Mouse (Mus musculus) C2C12 (cell line): Measurements from ENCODE around the gene Canx.

Experiments
- CEBPB ChIP-seq: IDR thresholded peaks from one replicate; pipeline ENCODE4 v1.6.1; 2011; ENCODE audit warnings: low read depth, mild to moderate bottlenecking, control low read depth, moderate library complexity
- CTCF ChIP-seq: IDR thresholded peaks from one replicate; pipeline ENCODE4 v1.5.1; 2011; ENCODE audit not compliant: control insufficient read depth, insufficient read depth, insufficient read length
- MAX ChIP-seq: IDR thresholded peaks from one replicate; pipeline ENCODE4 v1.6.1; 2011; ENCODE audit warnings: mild to moderate bottlenecking, control low read depth
- USF1 ChIP-seq: IDR thresholded peaks from one replicate; pipeline ENCODE4 v1.6.1; 2011; ENCODE audit warnings: low read depth, mild to moderate bottlenecking, control low read depth, moderate library complexity

GRCm38 (mm10) chr11:50322345-50322744 lies 3.1 kb downstream of the Canx start:
- TF ChIP-seq USF1: no peak
- no peak for TF ChIP-seq CTCF
- TF ChIP-seq MAX: no peak
- no peak for TF ChIP-seq CEBPB
